Mouse (Mus musculus) urinary bladder, postnatal 14 days (tissue): ENCODE data around the gene Sec1.

ENCODE experiments used
- DNase-seq: peaks from one replicate; pipeline ENCODE4 v3.0.0; 2021; ENCODE audit warnings: low spot score

Gene Sec1

GRCm38 (mm10) chr7:45716952-45717917 lies 23.0 kb upstream of the Sec1 start:
- DNase-seq: no peak

GRCm38 (mm10) chr7:45716460-45716857 lies 22.3 kb upstream of the Sec1 start:
- DNase-seq: no peak

- no peak for DNase-seq
Observed at GRCm38 (mm10) chr7:45715741-45716459, 21.7 kb upstream of the Sec1 start.

GRCm38 (mm10) chr7:45715090-45715708 lies 21.0 kb upstream of the Sec1 start, which contains the start of gene Rpl18:
Rpl18 (plus strand) TSS chr7:45715457.
- peak; percentile 98 for DNase-seq

DNA sequence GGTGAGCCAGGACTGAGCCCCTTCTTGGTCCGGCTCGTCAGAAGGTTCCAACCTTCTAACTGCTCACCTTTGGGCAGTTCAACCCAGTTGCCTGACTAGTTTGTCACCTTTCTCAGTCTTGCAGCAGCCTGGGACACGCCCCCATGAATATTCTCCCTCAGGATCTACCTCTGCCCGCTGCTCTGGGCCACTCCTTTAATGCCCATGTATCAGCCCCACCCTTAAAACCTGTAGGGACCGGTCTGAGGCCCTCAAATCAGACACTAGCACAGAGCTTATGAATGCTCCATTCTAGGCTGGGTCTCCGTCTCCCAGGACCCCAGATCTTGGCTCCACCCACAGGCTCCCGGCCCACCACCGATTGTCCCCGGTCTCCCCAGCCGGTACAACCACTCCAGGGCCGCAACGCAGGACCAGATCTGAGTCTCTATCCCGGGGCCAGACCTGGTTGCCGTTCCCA lies 20.5 kb upstream of the Sec1 start:
- peak; percentile 79 for DNase-seq

GRCm38 (mm10) chr7:45713881-45714520 lies 19.8 kb upstream of the Sec1 start:
- no peak for DNase-seq

DNA sequence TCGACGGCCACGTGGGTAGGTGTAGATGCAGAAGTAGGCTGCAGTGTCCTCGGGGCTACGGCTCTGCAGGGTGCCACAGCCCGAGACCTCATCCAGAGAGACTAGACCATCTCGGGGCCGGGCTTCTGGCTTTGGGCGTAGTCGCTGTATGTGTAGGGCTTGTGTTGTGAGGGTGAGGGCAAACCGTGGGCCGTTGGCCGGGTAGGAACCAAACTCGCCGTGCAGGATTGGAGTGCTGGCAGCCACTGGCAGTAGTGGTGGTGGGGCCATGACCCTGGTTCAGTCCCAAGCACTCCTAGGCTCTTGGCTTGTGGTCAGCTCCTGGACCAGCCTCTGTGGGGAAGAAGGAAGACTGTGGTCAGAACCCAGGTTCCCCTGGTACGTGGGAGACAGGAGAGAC lies 19.2 kb upstream of the Sec1 start:
- DNase-seq: no peak

- no peak for DNase-seq
Observed at GRCm38 (mm10) chr7:45712022-45712757, 18.0 kb upstream of the Sec1 start.

DNA sequence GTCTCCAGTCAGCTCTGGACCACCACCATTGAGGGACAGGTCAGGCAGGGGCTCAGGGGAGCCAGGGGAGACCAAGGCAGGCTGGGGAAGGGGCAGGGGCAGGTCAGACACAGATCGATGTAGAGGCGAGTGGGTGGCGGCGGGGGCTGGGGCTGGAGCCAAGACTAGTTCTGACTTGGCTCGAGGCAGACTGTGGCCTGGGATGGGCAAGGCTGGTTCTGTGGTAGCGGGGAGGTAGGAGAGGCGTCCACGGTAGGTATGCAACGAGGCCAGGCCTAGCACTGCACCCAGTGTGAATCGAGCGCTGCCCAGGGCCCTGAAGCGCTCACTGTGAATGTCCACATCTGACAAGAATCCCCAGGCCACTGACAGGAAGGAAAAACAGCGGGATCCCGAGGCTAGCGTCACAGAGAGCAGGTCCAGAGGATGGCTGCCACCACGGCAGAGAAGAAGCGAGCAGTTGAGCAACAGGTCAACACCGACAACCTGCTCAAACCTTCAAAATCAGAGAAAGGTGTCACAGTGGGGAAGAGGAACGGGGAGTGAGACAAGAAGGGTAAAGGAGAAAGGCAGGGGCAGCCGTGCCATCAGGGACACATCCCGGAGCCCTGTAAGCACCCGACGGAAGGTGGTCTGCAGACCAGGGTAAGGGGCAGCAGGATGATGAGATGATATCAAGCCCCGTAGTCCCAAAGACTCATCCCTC lies 17.3 kb upstream of the Sec1 start:
- no peak for DNase-seq

GRCm38 (mm10) chr7:45710477-45711191 lies 16.4 kb upstream of the Sec1 start:
- DNase-seq: no peak

DNA sequence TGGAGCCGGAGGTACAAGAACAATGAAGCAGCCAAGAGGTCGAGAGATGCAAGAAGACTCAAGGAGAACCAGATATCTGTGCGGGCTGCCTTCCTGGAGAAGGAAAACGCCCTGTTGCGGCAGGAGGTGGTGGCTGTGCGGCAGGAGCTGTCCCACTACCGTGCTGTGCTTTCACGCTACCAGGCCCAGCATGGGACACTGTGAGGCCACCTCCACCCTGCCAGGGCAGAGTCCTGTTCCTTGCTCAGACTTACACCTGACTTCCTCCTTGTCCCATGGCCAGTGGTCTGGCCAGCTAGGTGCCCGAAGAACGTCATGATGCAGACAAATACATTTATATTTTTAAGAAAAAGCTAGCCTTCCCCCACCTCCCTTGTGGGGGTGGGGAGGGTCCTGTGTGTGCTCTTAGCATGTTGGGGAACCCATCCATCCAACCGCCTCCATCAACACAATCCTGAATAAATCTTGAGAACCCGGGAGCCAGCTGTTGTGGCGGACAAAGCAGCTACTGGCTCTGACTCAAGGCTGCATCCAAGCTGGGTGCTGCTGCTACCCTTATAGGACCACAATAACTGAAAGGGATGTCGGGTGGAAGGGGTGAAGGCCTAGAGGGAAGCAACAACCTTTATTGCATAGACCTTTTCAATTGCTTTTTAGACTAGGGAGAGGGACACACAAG lies 15.6 kb upstream of the Sec1 start:
- no peak for DNase-seq

GRCm38 (mm10) chr7:45709036-45709435 lies 14.8 kb upstream of the Sec1 start:
- DNase-seq: no peak

DNA sequence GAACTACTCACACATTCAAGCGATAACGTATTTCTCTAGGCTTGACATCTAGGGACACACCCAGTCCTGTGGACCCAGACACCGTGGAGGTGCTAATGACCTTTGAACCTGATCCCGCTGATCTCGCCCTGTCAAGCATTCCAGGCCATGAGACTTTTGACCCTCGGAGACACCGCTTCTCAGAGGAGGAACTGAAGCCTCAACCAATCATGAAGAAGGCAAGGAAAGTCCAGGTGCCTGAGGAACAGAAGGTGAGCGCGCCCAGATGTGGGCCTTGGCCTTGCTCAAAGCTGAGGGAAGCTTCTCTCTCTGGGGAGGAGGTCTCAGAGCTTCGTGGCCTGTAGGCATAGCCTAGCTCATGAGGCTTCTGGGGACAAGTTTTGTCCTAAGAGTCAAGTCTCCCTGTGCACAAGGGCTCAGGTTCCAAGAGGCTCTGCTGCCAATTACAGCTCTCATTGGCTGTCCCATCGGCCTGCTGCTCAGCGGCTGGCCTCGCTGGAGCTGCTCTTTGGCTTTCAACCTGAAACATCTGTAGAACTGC lies 14.1 kb upstream of the Sec1 start:
- DNase-seq: no peak

GRCm38 (mm10) chr7:45707375-45707967 lies 13.3 kb upstream of the Sec1 start:
- peak; percentile 97 for DNase-seq

DNA sequence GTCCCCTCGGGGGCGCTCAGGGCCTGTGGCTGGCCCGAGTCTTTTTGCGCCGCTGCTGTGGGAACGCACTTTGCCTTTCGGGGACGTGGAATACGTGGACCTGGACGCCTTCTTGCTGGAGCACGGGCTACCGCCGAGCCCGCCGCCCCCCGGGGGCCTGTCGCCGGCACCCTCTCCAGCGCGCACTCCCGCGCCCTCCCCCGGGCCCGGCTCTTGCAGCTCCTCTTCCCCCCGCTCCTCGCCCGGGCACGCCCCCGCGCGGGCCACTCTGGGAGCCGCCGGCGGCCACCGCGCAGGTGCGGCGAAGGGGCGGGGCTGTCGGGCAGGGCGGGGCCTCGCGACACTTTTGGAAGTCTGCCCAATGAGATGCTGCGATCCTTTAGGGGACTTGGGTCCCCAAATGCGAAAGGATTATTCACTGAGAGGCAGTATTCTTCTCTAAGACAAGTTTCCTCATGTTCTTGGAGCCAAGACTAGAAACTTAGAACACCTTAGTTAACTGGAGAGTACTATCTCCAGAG lies 12.6 kb upstream of the Sec1 start:
- peak; percentile 89 for DNase-seq

- DNase-seq: peak; percentile 82
Observed at GRCm38 (mm10) chr7:45705873-45706281, 11.7 kb upstream of the Sec1 start.

GRCm38 (mm10) chr7:45705443-45705864 lies 11.3 kb upstream of the Sec1 start:
- no peak for DNase-seq

- peak; percentile 99 for DNase-seq
Observed at GRCm38 (mm10) chr7:45704730-45705442, 10.7 kb upstream of the Sec1 start, which contains the start of gene Dbp. Dbp (plus strand) TSS chr7:45705088.
